ENCODE assay signal across 13 mouse cellular contexts in genomic region chr1:34097640-34098039, GRCm38 (mm10).
DNase-seq lines count a peak whose midpoint lies in the region; ATAC-seq and TF ChIP-seq lines count a peak whose summit lies in the region.
"Had no signal": no experiment of that assay in that cellular context is flagged by ENCODE, and none has a peak within 500 bp of the region (broad histone marks: within the 10 kb centered on the region; RNA-seq: fewer than 3 reads in every experiment).

No protein-coding gene starts in this region.

- no peak for DNase-seq in hindbrain, embryonic 11.5 days (ENCODE audit: low spot score)
- DNase-seq in thymus, postnatal 25 days: no peak
- DNase-seq in lung, adult 18-20 months: no peak
- DNase-seq: kidney, postnatal 4 days; thymus, adult 18-20 months had no signal

- TF ChIP-seq CTCF in ES-Bruce4 (IDR thresholded peaks at IDR 0.05; ENCODE audit: low read depth, low read length): peak; percentile 14

- H3K36me3 ChIP-seq in hindbrain, embryonic 12.5 days: no peaks in the 10 kb centered on the region
- H3K36me3 ChIP-seq in hindbrain, embryonic 11.5 days (ENCODE audit: control insufficient read depth, insufficient read depth, low read length): no peaks in the 10 kb centered on the region
- peaks cover 7% of the 10 kb centered on the region; the same call in 1 of the 2 replicates for H3K36me3 ChIP-seq in ES-Bruce4 (ENCODE audit: control insufficient read depth, insufficient read depth, low read length, poor library complexity, severe bottlenecking)
- H3K36me3 ChIP-seq in hindbrain, embryonic 15.5 days: no peaks in the 10 kb centered on the region
- H3K36me3 ChIP-seq: embryonic facial prominence, embryonic 12.5 days; G1E; limb, embryonic 15.5 days had no signal

- no peak overlapping the region for H3K27ac ChIP-seq in hindbrain, embryonic 12.5 days
- no peak overlapping the region for H3K27ac ChIP-seq in hindbrain, embryonic 11.5 days (ENCODE audit: low read depth, low read length)
- H3K27ac ChIP-seq in ES-Bruce4 (ENCODE audit: insufficient read depth, low read length): no peak overlapping the region
- peak overlapping the region; percentile 43; the same call in 1 of the 2 replicates for H3K27ac ChIP-seq in hindbrain, embryonic 15.5 days (replicated peaks)
- H3K27ac ChIP-seq: embryonic facial prominence, embryonic 12.5 days; limb, embryonic 15.5 days had no signal

- H3K9me3 ChIP-seq in hindbrain, embryonic 12.5 days (replicated peaks): no peaks in the 10 kb centered on the region
- no peaks in the 10 kb centered on the region for H3K9me3 ChIP-seq in hindbrain, embryonic 11.5 days (ENCODE audit: control insufficient read depth, low read length)
- peaks cover 6% of the 10 kb centered on the region; the same call in 1 of the 2 replicates for H3K9me3 ChIP-seq in ES-Bruce4 (replicated peaks; ENCODE audit: control insufficient read depth, insufficient read depth, low read length, poor library complexity, severe bottlenecking)
- H3K9me3 ChIP-seq in hindbrain, embryonic 15.5 days: no peaks in the 10 kb centered on the region
- H3K9me3 ChIP-seq: embryonic facial prominence, embryonic 12.5 days; G1E; limb, embryonic 15.5 days; megakaryocyte, embryonic 14.5 days had no signal

- peaks cover 10% of the 10 kb centered on the region; the same call in 1 of the 2 replicates for H3K4me1 ChIP-seq in hindbrain, embryonic 12.5 days
- no peaks in the 10 kb centered on the region for H3K4me1 ChIP-seq in hindbrain, embryonic 11.5 days (replicated peaks; ENCODE audit: control insufficient read depth, insufficient read depth, low read length)
- no peaks in the 10 kb centered on the region for H3K4me1 ChIP-seq in ES-Bruce4 (ENCODE audit: control insufficient read depth, insufficient read depth, low read length)
- H3K4me1 ChIP-seq in hindbrain, embryonic 15.5 days (replicated peaks): peaks cover 24% of the 10 kb centered on the region
- H3K4me1 ChIP-seq: embryonic facial prominence, embryonic 12.5 days had no signal

- no peak overlapping the region for H3K4me3 ChIP-seq in hindbrain, embryonic 12.5 days
- no peak overlapping the region for H3K4me3 ChIP-seq in hindbrain, embryonic 11.5 days (ENCODE audit: low read depth, low read length)
- H3K4me3 ChIP-seq in ES-Bruce4 (ENCODE audit: low read depth, low read length): no peak overlapping the region
- no peak overlapping the region for H3K4me3 ChIP-seq in hindbrain, embryonic 15.5 days
- H3K4me3 ChIP-seq: embryonic facial prominence, embryonic 12.5 days; limb, embryonic 15.5 days; megakaryocyte, embryonic 14.5 days had no signal

- no peaks in the 10 kb centered on the region for H3K27me3 ChIP-seq in hindbrain, embryonic 12.5 days
- no peaks in the 10 kb centered on the region for H3K27me3 ChIP-seq in hindbrain, embryonic 11.5 days (ENCODE audit: control insufficient read depth, insufficient read depth, low read length)
- H3K27me3 ChIP-seq in ES-Bruce4 (ENCODE audit: control insufficient read depth, insufficient read depth, low read length, poor library complexity, severe bottlenecking): no peaks in the 10 kb centered on the region
- no peaks in the 10 kb centered on the region for H3K27me3 ChIP-seq in hindbrain, embryonic 15.5 days
- H3K27me3 ChIP-seq: embryonic facial prominence, embryonic 12.5 days; limb, embryonic 15.5 days; megakaryocyte, embryonic 14.5 days had no signal

- TF ChIP-seq POLR2A in ES-Bruce4 (IDR thresholded peaks at IDR 0.05; ENCODE audit: insufficient read depth, low read length): no peak

- H3K4me2 ChIP-seq in hindbrain, embryonic 12.5 days (replicated peaks): no peak overlapping the region
- H3K4me2 ChIP-seq in hindbrain, embryonic 11.5 days (replicated peaks; ENCODE audit: low read depth, low read length): no peak overlapping the region
- H3K4me2 ChIP-seq in hindbrain, embryonic 15.5 days: no peak overlapping the region
- H3K4me2 ChIP-seq: embryonic facial prominence, embryonic 12.5 days; limb, embryonic 15.5 days had no signal

- H3K9ac ChIP-seq in hindbrain, embryonic 12.5 days: no peak overlapping the region
- H3K9ac ChIP-seq in hindbrain, embryonic 11.5 days (ENCODE audit: low read depth, low read length): no peak overlapping the region
- H3K9ac ChIP-seq in ES-Bruce4 (ENCODE audit: low read depth, poor library complexity, severe bottlenecking): no peak overlapping the region
- no peak overlapping the region for H3K9ac ChIP-seq in hindbrain, embryonic 15.5 days
- H3K9ac ChIP-seq: embryonic facial prominence, embryonic 12.5 days; limb, embryonic 15.5 days had no signal

- ATAC-seq in hindbrain, embryonic 12.5 days (ENCODE audit: low FRiP score): peak; percentile 39; the same call in 1 of the 2 replicates
- ATAC-seq in hindbrain, embryonic 11.5 days (ENCODE audit: low FRiP score): no peak
- peak; percentile 97 for ATAC-seq in cerebellum, adult (ENCODE audit: insufficient number of reproducible peaks, low FRiP score, low TSS enrichment)
- peak; percentile 75; the same call in 1 of the 2 replicates for ATAC-seq in hindbrain, embryonic 15.5 days (ENCODE audit: low FRiP score, low read depth)

- TF ChIP-seq EP300 in ES-Bruce4 (IDR thresholded peaks at IDR 0.05; ENCODE audit: insufficient read depth, low read depth, low read length): no peak

- whole genome bisulfite sequencing in hindbrain, embryonic 12.5 days: 58% methylated on average over 4 of the region's 4 CpGs
- WGBS in hindbrain, embryonic 11.5 days: 70% methylated on average over 4 of the region's 4 CpGs
- WGBS in hindbrain, embryonic 15.5 days: 28% methylated on average over 4 of the region's 4 CpGs
